Mouse (Mus musculus): ENCODE data around the gene Rnf8. TPM values are rescaled to one million over a fixed set of nuclear protein-coding genes. Genes with fewer than 3 reads are reported as not detected.

The Rnf8 gene
- polyA plus RNA-seq, 1 experiment from 2014 or later: 82.5 TPM

DNA sequence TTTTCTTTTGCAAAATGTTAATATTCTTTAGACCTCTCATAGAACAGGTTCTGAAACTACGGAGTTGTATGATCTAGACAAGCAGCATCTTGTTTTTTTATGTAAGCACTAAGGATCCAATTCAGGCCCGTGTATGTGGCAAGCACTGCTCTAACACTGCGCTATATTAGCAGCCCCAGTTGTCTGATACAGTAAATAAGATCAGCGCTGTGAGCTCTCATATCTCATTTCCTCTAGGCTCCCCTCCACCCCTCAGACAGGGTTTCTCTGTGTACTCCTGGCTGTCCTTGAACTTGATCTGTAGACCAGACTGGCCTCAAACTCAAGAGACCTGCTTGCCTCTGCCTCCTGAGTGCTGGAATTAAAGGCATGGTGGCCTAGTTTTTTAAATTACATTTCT lies 54.4 kb downstream of the Rnf8 start:
- WGBS: 79% methylated on average over 4 of the region's 4 CpGs
- Histone ChIP-seq H3K4me3 (ENCODE audit: low read length) (no peak overlapping the region), H3K9ac (ENCODE audit: low read depth, low read length) (no peak overlapping the region), H3K27me3 (replicated peaks; ENCODE audit: control insufficient read depth, insufficient read depth, low read length) (no peaks in the 10 kb centered on the region), H3K36me3 (ENCODE audit: control insufficient read depth, insufficient read depth, low read length) (0 out of 2 replicates have a peak, but pooled peaks cover 2% of the 10 kb centered on the region), H3K4me1 (ENCODE audit: control insufficient read depth, insufficient read depth, low read depth, low read length) (peaks cover 8% of the 10 kb centered on the region; the same call in 1 of the 2 replicates), H3K4me2 (ENCODE audit: low read length) (no peak overlapping the region), H3K27ac (ENCODE audit: low read depth, low read length) (no peak overlapping the region; the same call in 1 of the 2 replicates), H3K9me3 (ENCODE audit: control insufficient read depth, low read length) (no peaks in the 10 kb centered on the region)
- ATAC-seq: no peak

DNA sequence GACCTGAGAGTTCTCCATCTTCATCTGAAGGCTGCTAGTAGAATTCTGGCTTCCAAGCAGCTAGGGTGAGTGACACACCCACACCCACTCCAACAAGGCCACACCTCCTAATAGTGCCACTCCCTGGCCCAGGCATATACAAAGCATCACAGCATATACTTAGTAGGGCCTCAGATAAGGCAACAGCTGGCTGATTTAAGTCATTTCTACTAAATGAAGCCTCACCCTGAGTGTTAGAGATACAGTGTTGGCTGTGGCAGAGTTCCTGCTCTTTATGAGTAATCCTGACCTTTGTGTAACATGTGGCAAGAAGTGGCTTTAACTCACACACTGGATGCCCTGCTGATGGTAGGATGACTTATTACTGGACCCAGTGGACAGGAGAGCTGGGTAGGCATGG lies 55.3 kb downstream of the Rnf8 start:
- Histone ChIP-seq H3K27ac (ENCODE audit: low read depth, low read length) (no peak overlapping the region), H3K4me2 (ENCODE audit: low read length) (no peak overlapping the region), H3K4me3 (ENCODE audit: low read length) (no peak overlapping the region), H3K9ac (ENCODE audit: low read depth, low read length) (no peak overlapping the region), H3K4me1 (ENCODE audit: control insufficient read depth, insufficient read depth, low read depth, low read length) (peaks cover 8% of the 10 kb centered on the region; the same call in 1 of the 2 replicates), H3K9me3 (ENCODE audit: control insufficient read depth, low read length) (no peaks in the 10 kb centered on the region), H3K36me3 (ENCODE audit: control insufficient read depth, insufficient read depth, low read length) (peaks cover 8% of the 10 kb centered on the region; the same call in 1 of the 2 replicates), H3K27me3 (replicated peaks; ENCODE audit: control insufficient read depth, insufficient read depth, low read length) (no peaks in the 10 kb centered on the region)
- no peak for ATAC-seq

DNA sequence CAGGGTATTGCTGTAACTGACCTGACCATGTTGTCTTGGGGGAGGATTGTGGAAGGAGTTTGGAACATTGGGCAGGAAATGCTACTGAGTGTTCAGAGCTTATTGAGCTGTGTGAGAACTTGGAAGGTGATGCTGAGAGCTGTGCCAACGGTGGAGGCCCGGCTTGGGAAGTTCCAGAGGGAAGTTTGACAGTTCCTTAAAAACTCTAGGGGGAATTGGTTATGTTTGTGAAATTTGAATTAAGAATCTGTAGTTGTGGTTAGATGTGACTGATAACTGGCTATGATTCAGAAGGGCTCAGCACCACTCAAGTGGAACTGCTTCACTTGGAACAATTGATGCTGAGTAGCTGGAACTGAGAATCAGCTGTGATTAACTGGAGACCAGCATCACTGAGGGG lies 56.4 kb downstream of the Rnf8 start:
- WGBS: 66% methylated on average over 2 of the region's 2 CpGs
- no peak overlapping the region for H3K4me2 ChIP-seq (ENCODE audit: low read length)
- H3K27ac ChIP-seq (ENCODE audit: low read depth, low read length): no peak overlapping the region
- no peaks in the 10 kb centered on the region for H3K27me3 ChIP-seq (replicated peaks; ENCODE audit: control insufficient read depth, insufficient read depth, low read length)
- H3K9me3 ChIP-seq (ENCODE audit: control insufficient read depth, low read length): no peaks in the 10 kb centered on the region
- H3K4me1 ChIP-seq (ENCODE audit: control insufficient read depth, insufficient read depth, low read depth, low read length): peaks cover 8% of the 10 kb centered on the region; the same call in 1 of the 2 replicates
- H3K9ac ChIP-seq (ENCODE audit: low read depth, low read length): no peak overlapping the region
- H3K36me3 ChIP-seq (ENCODE audit: control insufficient read depth, insufficient read depth, low read length): peaks cover 16% of the 10 kb centered on the region; the same call in 1 of the 2 replicates
- ATAC-seq: no peak
- no peak overlapping the region for H3K4me3 ChIP-seq (ENCODE audit: low read length)

DNA sequence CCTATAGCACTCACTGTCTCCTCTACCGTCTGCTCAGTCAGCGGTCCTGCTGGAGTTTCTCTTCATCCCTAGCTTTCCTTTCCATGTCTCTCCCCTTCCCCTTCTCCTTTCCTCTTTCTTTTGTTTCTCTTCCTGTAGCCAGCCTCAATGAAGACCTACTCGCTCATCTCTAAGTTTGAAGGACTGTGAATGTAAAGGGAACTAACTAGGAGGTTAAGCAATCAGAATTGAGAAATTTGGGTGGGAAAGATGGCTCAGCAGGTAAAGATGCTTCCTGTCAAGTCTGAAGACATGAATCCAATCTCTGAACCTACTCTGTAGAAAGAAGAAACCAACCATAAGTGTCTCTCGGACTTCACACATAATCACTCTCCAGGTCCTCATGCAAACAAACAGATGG lies 58.7 kb downstream of the Rnf8 start:
- Histone ChIP-seq H3K9me3 (ENCODE audit: control insufficient read depth, low read length) (no peaks in the 10 kb centered on the region), H3K27ac (ENCODE audit: low read depth, low read length) (no peak overlapping the region), H3K9ac (ENCODE audit: low read depth, low read length) (no peak overlapping the region), H3K4me1 (ENCODE audit: control insufficient read depth, insufficient read depth, low read depth, low read length) (peaks cover 3% of the 10 kb centered on the region; the same call in 1 of the 2 replicates), H3K36me3 (ENCODE audit: control insufficient read depth, insufficient read depth, low read length) (peaks cover 28% of the 10 kb centered on the region), H3K27me3 (replicated peaks; ENCODE audit: control insufficient read depth, insufficient read depth, low read length) (no peaks in the 10 kb centered on the region), H3K4me3 (ENCODE audit: low read length) (no peak overlapping the region), H3K4me2 (ENCODE audit: low read length) (no peak overlapping the region)
- ATAC-seq: no peak
- 95% methylated on average over 4 of the region's 4 CpGs for WGBS

DNA sequence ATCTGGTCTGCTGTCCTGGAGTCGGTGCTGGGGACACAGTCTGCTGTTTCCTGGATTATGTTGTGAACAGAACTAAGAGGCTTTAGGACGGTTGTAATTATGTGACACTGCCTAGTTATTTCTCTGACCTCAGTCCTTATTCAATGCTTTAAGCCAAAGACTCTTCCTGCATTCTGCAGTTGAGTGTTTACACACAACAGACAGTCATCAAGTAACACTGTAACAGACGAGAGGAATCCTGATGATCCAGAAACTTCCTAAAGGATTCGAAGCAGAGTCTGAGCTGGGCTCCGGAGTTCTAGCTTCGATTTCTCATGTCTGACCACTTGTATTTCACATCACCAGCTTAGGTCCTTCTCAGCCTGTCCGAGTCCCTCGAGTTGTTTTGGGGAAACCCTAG lies 63.9 kb downstream of the Rnf8 start:
- WGBS: 92% methylated on average over 8 of the region's 8 CpGs
- H3K36me3 ChIP-seq (ENCODE audit: control insufficient read depth, insufficient read depth, low read length): peaks cover 37% of the 10 kb centered on the region
- ATAC-seq: no peak

GRCm38 (mm10) chr17:29679038-29679767 lies 64.6 kb downstream of the Rnf8 start:
- Histone ChIP-seq H3K4me3 (ENCODE audit: low read length) (no peak overlapping the region), H3K27ac (ENCODE audit: low read depth, low read length) (no peak overlapping the region), H3K4me2 (ENCODE audit: low read length) (no peak overlapping the region), H3K27me3 (replicated peaks; ENCODE audit: control insufficient read depth, insufficient read depth, low read length) (no peaks in the 10 kb centered on the region), H3K9ac (ENCODE audit: low read depth, low read length) (no peak overlapping the region), H3K36me3 (ENCODE audit: control insufficient read depth, insufficient read depth, low read length) (peaks cover 33% of the 10 kb centered on the region), H3K9me3 (ENCODE audit: control insufficient read depth, low read length) (no peaks in the 10 kb centered on the region), H3K4me1 (ENCODE audit: control insufficient read depth, insufficient read depth, low read depth, low read length) (no peaks in the 10 kb centered on the region; the same call in 1 of the 2 replicates)
- 82% methylated on average over 6 of the region's 6 CpGs for WGBS
- ATAC-seq: no peak

More for the DNA sequence above, 63.9 kb downstream of the Rnf8 start:
- no peak overlapping the region for H3K4me2 ChIP-seq (ENCODE audit: low read length)
- H3K27me3 ChIP-seq (replicated peaks; ENCODE audit: control insufficient read depth, insufficient read depth, low read length): no peaks in the 10 kb centered on the region
- no peak overlapping the region for H3K27ac ChIP-seq (ENCODE audit: low read depth, low read length)
- no peaks in the 10 kb centered on the region for H3K9me3 ChIP-seq (ENCODE audit: control insufficient read depth, low read length)
- H3K9ac ChIP-seq (ENCODE audit: low read depth, low read length): no peak overlapping the region
- H3K4me1 ChIP-seq (ENCODE audit: control insufficient read depth, insufficient read depth, low read depth, low read length): no peaks in the 10 kb centered on the region; the same call in 1 of the 2 replicates
- no peak overlapping the region for H3K4me3 ChIP-seq (ENCODE audit: low read length)

- no peaks in the 10 kb centered on the region for H3K9me3 ChIP-seq (ENCODE audit: control insufficient read depth, low read length)
- WGBS: 40% methylated on average over 2 of the region's 2 CpGs
- ATAC-seq: peak; percentile 86
- no peak overlapping the region for H3K4me2 ChIP-seq (ENCODE audit: low read length)
- H3K9ac ChIP-seq (ENCODE audit: low read depth, low read length): no peak overlapping the region
- peak overlapping the region; percentile 36; the same call in 1 of the 2 replicates for H3K27ac ChIP-seq (ENCODE audit: low read depth, low read length)
- no peaks in the 10 kb centered on the region; the same call in 1 of the 2 replicates for H3K4me1 ChIP-seq (ENCODE audit: control insufficient read depth, insufficient read depth, low read depth, low read length)
- peaks cover 27% of the 10 kb centered on the region for H3K36me3 ChIP-seq (ENCODE audit: control insufficient read depth, insufficient read depth, low read length)
- H3K4me3 ChIP-seq (ENCODE audit: low read length): no peak overlapping the region
- no peaks in the 10 kb centered on the region for H3K27me3 ChIP-seq (replicated peaks; ENCODE audit: control insufficient read depth, insufficient read depth, low read length)
Measured at GRCm38 (mm10) chr17:29680174-29680573, 65.6 kb downstream of the Rnf8 start.

DNA sequence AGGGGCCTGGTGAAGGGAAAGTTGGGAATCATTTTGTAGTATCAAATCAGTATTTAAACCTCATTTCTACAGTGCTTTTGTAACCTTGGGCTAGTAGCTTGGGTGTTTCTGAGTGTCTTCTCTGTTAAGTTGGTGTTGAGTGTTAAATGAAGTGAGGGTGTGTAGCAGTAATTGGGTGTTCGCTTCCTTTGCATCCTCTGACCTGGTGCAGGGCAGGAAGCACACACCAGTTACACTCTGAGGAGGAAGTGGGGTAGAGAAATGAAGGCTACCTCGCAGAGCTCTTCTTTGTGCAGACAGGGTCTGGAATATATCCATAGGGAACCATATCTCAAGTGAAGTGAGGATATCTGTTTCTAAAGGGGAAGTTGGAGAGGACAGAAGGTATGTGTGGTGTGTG lies 66.3 kb downstream of the Rnf8 start:
- H3K4me1 ChIP-seq (ENCODE audit: control insufficient read depth, insufficient read depth, low read depth, low read length): no peaks in the 10 kb centered on the region; the same call in 1 of the 2 replicates
- H3K27ac ChIP-seq (ENCODE audit: low read depth, low read length): no peak overlapping the region
- H3K9me3 ChIP-seq (ENCODE audit: control insufficient read depth, low read length): no peaks in the 10 kb centered on the region
- H3K4me3 ChIP-seq (ENCODE audit: low read length): no peak overlapping the region
- H3K27me3 ChIP-seq (replicated peaks; ENCODE audit: control insufficient read depth, insufficient read depth, low read length): no peaks in the 10 kb centered on the region
- 92% methylated on average over 2 of the region's 2 CpGs for WGBS
- no peak for ATAC-seq
- peaks cover 22% of the 10 kb centered on the region for H3K36me3 ChIP-seq (ENCODE audit: control insufficient read depth, insufficient read depth, low read length)
- H3K4me2 ChIP-seq (ENCODE audit: low read length): no peak overlapping the region
- H3K9ac ChIP-seq (ENCODE audit: low read depth, low read length): no peak overlapping the region

- Histone ChIP-seq H3K27ac (ENCODE audit: low read depth, low read length) (no peak overlapping the region), H3K4me2 (ENCODE audit: low read length) (no peak overlapping the region), H3K36me3 (ENCODE audit: control insufficient read depth, insufficient read depth, low read length) (peaks cover 19% of the 10 kb centered on the region), H3K4me1 (ENCODE audit: control insufficient read depth, insufficient read depth, low read depth, low read length) (no peaks in the 10 kb centered on the region; the same call in 1 of the 2 replicates), H3K27me3 (replicated peaks; ENCODE audit: control insufficient read depth, insufficient read depth, low read length) (no peaks in the 10 kb centered on the region), H3K4me3 (ENCODE audit: low read length) (no peak overlapping the region), H3K9me3 (ENCODE audit: control insufficient read depth, low read length) (no peaks in the 10 kb centered on the region), H3K9ac (ENCODE audit: low read depth, low read length) (no peak overlapping the region)
- no peak for ATAC-seq
- 93% methylated on average over 9 of the region's 9 CpGs for WGBS
Measured at GRCm38 (mm10) chr17:29681669-29682068, 67.1 kb downstream of the Rnf8 start.

Measured in hindbrain, embryonic 16.5 days (tissue).